Mouse (Mus musculus): ENCODE measurements at regions not wholly inside any gene's neighbourhood (a gene's known extent, or its start where the extent isn't known, plus 50 kb on each side); places are given as distances from the start of the nearest gene placed in this dataset.

GRCm38 (mm10) chr14:120680272-120680671 is 202.0 kb downstream of the Rap2a start:
- TF ChIP-seq POLR2A (IDR thresholded peaks at IDR 0.05; ENCODE audit: borderline replicate concordance, extremely low read depth, low read depth, low read length) (no peak), CTCF (IDR thresholded peaks at IDR 0.05; ENCODE audit: insufficient read depth, low read length) (no peak)
